Mouse (Mus musculus) kidney, adult 9 months (tissue): ENCODE data around the gene Hacd1.

Source experiments
- DNase-seq: peaks from one replicate; pipeline ENCODE4 v3.0.0; 2022

The Hacd1 gene

GRCm38 (mm10) chr2:13960136-13960535, 95.8 kb downstream of the Hacd1 start:
- DNase-seq, result no peak

GRCm38 (mm10) chr2:13956463-13956862, 99.5 kb downstream of the Hacd1 start:
- no peak for DNase-seq

- peak; percentile 27 for DNase-seq
Measured at GRCm38 (mm10) chr2:13938118-13938517, 117.8 kb downstream of the Hacd1 start.

GRCm38 (mm10) chr2:13935343-13935742, 120.6 kb downstream of the Hacd1 start:
- DNase-seq, result no peak

GRCm38 (mm10) chr2:13932253-13932652, 123.7 kb downstream of the Hacd1 start:
- DNase-seq, result no peak

GRCm38 (mm10) chr2:13930724-13931123, 125.2 kb downstream of the Hacd1 start:
- DNase-seq, result no peak

- no peak for DNase-seq
Measured at GRCm38 (mm10) chr2:13888568-13888967, 167.4 kb downstream of the Hacd1 start.

- DNase-seq, result no peak
Measured at GRCm38 (mm10) chr2:13857461-13857860, 198.5 kb downstream of the Hacd1 start.

GRCm38 (mm10) chr2:13855510-13855909, 200.4 kb downstream of the Hacd1 start:
- DNase-seq, result peak; percentile 31

GRCm38 (mm10) chr2:13836310-13836709, 219.6 kb downstream of the Hacd1 start:
- DNase-seq, result no peak

GRCm38 (mm10) chr2:13834989-13835388, 220.9 kb downstream of the Hacd1 start:
- no peak for DNase-seq

GRCm38 (mm10) chr2:13816645-13817044, 239.3 kb downstream of the Hacd1 start:
- no peak for DNase-seq

- DNase-seq, result no peak
Measured at GRCm38 (mm10) chr2:13808593-13808992, 247.3 kb downstream of the Hacd1 start.

GRCm38 (mm10) chr2:13808008-13808407, 247.9 kb downstream of the Hacd1 start:
- no peak for DNase-seq

GRCm38 (mm10) chr2:13806120-13806519, 249.8 kb downstream of the Hacd1 start:
- DNase-seq, result no peak

- no peak for DNase-seq
Measured at GRCm38 (mm10) chr2:13800639-13801038, 255.3 kb downstream of the Hacd1 start.
